Mouse (Mus musculus) kidney, adult 11 months (tissue): Measurements from ENCODE around the gene Rtl8a.
A peak's percentile ranks its signal among the peaks of the same experiment; 100 is the strongest.
"Not testable (repeated sequence)": the region's sequence is repeated elsewhere in the genome, so short reads cannot be mapped to it uniquely, and the experiment has no call there.

Source experiments
- DNase-seq: peaks from one replicate; pipeline ENCODE4 v3.0.0; 2022

Gene Rtl8a

GRCm38 (mm10) chrX:53642980-53643961 is at the start of gene Rtl8a:
TSS of gene Rtl8a (minus strand) at chrX:53643682.
- DNase-seq: peak; percentile 81

DNA sequence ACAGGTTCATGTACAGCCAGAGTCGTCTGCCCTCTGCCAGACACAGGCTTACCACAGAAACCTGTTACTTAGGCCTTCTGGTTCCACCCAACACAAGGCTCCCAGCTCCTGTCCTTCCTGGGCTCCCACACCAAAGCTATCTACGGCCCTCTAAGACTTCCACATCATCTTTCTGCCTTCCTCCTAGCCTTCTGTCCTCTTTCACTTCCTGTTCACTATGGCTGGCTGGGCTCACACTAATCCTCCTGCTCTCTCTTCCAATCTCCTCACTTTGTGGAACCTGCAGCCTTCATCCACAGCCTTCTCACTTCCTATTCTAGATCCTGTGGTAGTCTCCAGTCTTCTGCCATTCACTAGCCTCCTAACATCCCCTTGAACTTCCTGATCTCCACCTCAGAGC is 49.7 kb upstream of the Rtl8a start:
- no peak for DNase-seq

GRCm38 (mm10) chrX:53692065-53692464 is 48.6 kb upstream of the Rtl8a start:
- no peak for DNase-seq

DNA sequence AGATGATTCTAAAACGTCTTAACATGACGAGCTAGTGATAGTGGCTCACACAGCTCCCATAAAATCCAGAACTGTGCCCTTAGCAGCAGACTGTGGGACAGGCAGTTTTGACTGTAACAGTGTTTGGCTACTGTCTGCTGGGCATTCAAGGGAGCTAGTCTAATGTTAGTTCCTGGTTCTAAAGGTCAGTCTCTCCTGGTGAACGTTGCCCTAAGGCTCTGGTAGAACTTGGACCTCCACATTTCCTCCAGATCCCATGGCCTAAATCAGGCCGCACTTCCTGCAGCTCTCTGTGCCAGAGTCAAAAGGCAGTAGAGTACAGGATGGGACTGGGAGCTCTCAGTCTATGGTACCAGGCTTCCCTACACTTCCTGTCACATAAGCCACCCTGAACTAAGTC is 41.2 kb upstream of the Rtl8a start:
- DNase-seq: peak; percentile 22

DNA sequence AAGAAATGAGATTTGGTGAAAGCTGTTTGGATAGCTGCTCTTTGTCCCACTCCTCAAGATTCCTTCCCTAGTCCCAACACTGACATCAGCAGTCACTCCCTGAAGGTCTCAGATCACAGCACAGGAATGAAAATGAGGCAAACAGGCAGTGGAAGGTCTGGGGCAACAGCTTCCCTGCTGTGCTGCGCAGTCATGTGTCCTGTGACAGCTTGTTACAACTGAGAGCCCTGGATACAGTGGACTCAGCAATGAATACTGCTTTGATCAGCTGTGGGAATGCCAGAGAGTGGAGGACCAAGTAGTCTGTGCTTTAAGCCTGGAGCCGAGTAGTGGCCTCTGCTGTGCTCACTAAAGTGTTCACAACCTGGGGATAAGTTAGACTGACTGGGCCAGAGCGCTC is 39.2 kb upstream of the Rtl8a start:
- DNase-seq: peak; percentile 6

- DNase-seq: peak; percentile 21
These were observed 33.5 kb upstream of the Rtl8a start for GRCm38 (mm10) chrX:53676943-53677342.

DNA sequence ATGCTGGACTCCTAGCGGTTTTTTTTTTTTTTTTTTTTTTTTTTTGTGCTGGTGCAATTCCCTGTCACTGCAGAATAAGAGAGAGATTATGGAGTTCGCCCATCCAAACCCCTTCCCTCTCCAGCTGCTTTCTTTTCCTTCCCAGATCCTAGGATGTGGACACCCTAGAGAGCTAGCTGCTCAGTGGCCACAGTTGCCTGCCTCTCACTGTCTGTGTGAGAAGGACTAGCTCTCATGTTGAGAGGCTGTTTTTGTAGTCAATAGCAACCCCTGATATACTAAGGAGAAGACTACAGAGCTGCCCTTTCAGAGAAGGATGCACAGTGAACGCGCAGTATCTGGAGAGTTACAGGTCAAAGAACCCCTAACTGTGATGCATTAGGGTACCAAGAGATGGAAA is 27.2 kb upstream of the Rtl8a start:
- not testable (repeated sequence) for DNase-seq

GRCm38 (mm10) chrX:53670294-53670693 is 26.8 kb upstream of the Rtl8a start, which contains the start of gene Rtl8b:
TSS of gene Rtl8b (minus strand) at chrX:53670408.
- peak; percentile 80 for DNase-seq

DNA sequence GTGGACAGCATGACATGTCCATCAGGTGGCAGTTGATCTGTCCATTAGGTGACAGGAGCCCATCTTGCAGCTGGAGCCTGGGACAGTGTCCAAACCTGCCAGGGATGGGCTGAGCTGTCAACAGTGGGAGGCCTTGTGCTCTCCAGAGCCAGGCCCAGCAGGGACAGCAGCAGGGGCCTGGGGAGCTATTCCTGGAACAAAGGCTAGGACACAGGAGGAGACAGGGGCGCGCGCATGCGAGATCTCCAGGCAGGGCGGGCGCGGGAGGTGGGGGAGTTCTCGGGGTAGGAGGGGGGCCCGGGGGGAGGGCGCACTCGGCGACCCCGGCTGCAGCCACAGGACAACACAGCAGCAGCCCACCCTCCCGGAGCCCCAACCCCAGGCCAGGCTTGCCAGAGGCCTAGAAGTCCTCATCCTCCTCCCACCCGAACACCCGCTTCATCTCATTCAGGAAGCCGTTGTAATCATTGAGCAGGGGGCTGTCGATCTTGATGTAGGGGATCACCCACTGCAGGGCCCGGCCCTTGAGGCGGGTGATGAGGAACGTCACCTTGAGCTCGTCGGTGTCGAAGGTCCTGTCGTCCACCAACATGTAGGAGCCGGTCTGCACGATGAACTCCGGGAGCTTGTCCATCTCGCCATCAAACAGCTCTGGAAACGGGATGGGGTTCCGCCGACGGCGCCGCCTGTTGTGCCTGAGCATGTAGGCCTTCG is 26.2 kb upstream of the Rtl8a start:
- not testable (repeated sequence) for DNase-seq

- DNase-seq: not testable (repeated sequence)
These were observed 9.4 kb upstream of the Rtl8a start for GRCm38 (mm10) chrX:53652917-53653316.

GRCm38 (mm10) chrX:53645885-53646284 is 2.4 kb upstream of the Rtl8a start:
- DNase-seq: no peak

- not testable (repeated sequence) for DNase-seq
These were observed 890 bp downstream of the Rtl8a start for GRCm38 (mm10) chrX:53642604-53642979.

DNA sequence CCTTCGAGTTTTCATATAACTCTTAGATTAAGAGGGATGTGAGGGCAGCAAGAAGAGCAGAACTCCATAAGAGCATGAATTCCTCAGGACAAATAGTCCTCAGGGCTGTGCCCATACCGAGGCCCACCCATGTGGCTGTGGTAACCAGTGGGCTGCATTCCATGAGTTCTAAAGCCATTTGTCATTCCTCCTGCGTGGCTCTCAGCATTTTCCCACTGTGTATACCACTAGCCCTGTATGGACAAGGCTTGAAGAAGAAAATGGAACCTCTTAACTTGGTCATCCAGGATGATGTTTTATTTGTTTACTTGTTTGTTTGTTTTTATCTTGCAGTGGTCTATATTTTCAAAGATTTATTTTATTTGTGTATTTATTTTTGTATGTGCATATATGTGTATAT is 5.4 kb downstream of the Rtl8a start:
- DNase-seq: not testable (repeated sequence)

- not testable (repeated sequence) for DNase-seq
These were observed 32.1 kb downstream of the Rtl8a start for GRCm38 (mm10) chrX:53611395-53611794.

DNA sequence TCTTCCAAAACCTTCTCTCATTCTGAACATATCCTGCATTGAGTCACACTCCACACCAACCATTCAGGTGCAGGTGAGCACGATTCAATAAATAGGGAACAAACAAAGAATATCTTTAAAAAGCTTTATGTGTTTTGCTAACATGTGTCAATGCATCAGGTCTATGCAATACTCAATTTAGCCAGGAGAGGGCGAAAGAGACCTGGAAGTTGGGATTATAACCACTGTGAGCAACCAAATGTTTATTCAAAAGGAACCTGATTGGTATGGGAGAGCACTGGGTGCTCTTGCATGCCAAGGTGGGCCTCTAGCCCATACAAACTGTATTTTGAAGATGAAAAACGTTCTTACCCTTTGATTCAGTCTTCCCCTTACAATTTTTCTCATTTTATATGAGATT is 32.9 kb downstream of the Rtl8a start:
- peak; percentile 37 for DNase-seq

- not testable (repeated sequence) for DNase-seq
These were observed 34.6 kb downstream of the Rtl8a start, which contains the start of gene Gm14597 for GRCm38 (mm10) chrX:53608879-53609278. TSS of gene Gm14597 (minus strand) at chrX:53608979.

DNA sequence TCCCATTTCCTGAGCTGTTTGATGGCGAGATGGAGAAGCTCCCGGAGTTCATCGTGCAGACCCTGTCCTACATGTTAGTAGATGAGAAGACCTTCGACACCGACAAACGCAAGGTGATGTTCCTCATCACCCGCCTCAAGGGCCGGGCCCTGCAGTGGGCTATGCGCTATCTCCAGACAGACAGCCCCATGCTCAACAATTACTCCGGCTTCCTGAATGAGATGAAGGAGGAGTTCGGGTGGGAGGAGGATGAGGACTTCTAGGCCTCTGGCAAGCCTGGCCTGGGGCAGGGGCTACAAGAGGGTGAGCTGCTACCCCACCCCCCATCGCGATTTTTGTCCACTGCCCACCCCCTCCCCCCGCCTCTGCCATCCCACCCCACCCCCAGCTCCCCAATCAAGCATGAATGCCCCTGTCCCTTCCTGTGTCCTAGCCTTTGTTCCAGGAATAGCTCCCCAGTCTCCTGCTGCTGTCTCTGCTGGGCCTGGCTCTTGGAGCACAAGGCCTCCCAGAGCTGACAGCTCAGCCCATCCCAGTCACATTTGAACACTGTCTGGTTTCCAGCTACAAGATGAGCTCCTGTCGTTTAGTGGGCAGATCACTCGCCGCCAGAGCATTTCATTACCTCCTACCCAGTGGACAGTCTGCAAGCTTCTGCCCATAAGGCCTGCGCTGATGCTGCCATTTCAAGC is 35.2 kb downstream of the Rtl8a start:
- no peak for DNase-seq

GRCm38 (mm10) chrX:53607242-53608121 is 36.0 kb downstream of the Rtl8a start, which contains the start of gene Rtl8c:
TSS of gene Rtl8c (plus strand) at chrX:53608032.
- DNase-seq: peak; percentile 28

- DNase-seq: not testable (repeated sequence)
These were observed 37.3 kb downstream of the Rtl8a start for GRCm38 (mm10) chrX:53606176-53606575.

DNA sequence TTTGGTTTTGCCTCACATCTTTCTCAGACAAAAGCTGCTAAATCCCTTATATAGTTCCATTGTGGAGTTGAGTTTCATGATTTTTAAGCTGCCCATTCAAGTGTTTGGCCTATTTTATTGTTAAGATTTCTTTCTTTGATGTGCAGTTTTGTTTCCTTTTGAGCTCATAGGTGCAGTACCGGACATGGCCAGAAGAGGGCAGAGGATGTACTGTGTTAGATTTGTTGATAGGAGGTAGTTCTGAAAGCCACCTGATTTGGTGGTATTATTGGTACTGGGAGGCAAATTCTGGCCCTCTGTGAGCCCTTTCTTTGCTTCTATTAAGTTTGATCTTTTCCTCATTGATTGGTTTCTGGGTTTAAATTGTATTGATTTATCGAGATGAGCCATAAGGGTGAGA is 43.5 kb downstream of the Rtl8a start:
- not testable (repeated sequence) for DNase-seq
